Mouse (Mus musculus): ENCODE data around the gene Prss8. TPM values are rescaled to one million over a fixed set of nuclear protein-coding genes. Genes with fewer than 3 reads are reported as not detected.

Gene Prss8
- polyA plus RNA-seq, 1 experiment from 2014 or later, result 0.20 TPM

GRCm38 (mm10) chr7:127887781-127888180 lies 42.1 kb downstream of the Prss8 start:
- Histone ChIP-seq H3K4me2 (replicated peaks) (no peak overlapping the region), H3K4me3 (replicated peaks) (no peak overlapping the region), H3K4me1 (replicated peaks) (peaks cover 40% of the 10 kb centered on the region), H3K36me3 (peaks cover 84% of the 10 kb centered on the region), H3K27me3 (no peaks in the 10 kb centered on the region), H3K27ac (no peak overlapping the region), H3K9me3 (no peaks in the 10 kb centered on the region), H3K9ac (replicated peaks) (no peak overlapping the region)
- no peak for ATAC-seq
- WGBS, result 81% methylated on average over 3 of the region's 3 CpGs

- 88% methylated on average over 8 of the region's 8 CpGs for WGBS
- H3K4me3 ChIP-seq (replicated peaks), result no peak overlapping the region
- H3K27me3 ChIP-seq, result no peaks in the 10 kb centered on the region
- H3K27ac ChIP-seq, result no peak overlapping the region
- H3K4me2 ChIP-seq (replicated peaks), result no peak overlapping the region
- ATAC-seq, result no peak
- H3K9me3 ChIP-seq, result no peaks in the 10 kb centered on the region
- peaks cover 87% of the 10 kb centered on the region for H3K36me3 ChIP-seq
- H3K4me1 ChIP-seq (replicated peaks), result peaks cover 43% of the 10 kb centered on the region
- no peak overlapping the region for H3K9ac ChIP-seq (replicated peaks)
These were observed 42.7 kb downstream of the Prss8 start for GRCm38 (mm10) chr7:127887191-127887590.

- WGBS, result 92% methylated on average over 6 of the region's 6 CpGs
- peaks cover 43% of the 10 kb centered on the region for H3K4me1 ChIP-seq (replicated peaks)
- H3K27me3 ChIP-seq, result no peaks in the 10 kb centered on the region
- peaks cover 93% of the 10 kb centered on the region for H3K36me3 ChIP-seq
- H3K4me2 ChIP-seq (replicated peaks), result no peak overlapping the region
- H3K27ac ChIP-seq, result no peak overlapping the region
- no peak overlapping the region for H3K9ac ChIP-seq (replicated peaks)
- no peaks in the 10 kb centered on the region for H3K9me3 ChIP-seq
- H3K4me3 ChIP-seq (replicated peaks), result no peak overlapping the region
- ATAC-seq, result no peak
These were observed 43.4 kb downstream of the Prss8 start for GRCm38 (mm10) chr7:127886551-127886950.

GRCm38 (mm10) chr7:127885951-127886350 lies 44.0 kb downstream of the Prss8 start:
- no peaks in the 10 kb centered on the region for H3K9me3 ChIP-seq
- H3K4me1 ChIP-seq (replicated peaks), result peaks cover 43% of the 10 kb centered on the region
- no peak for ATAC-seq
- 78% methylated on average over 6 of the region's 6 CpGs for WGBS
- H3K27me3 ChIP-seq, result no peaks in the 10 kb centered on the region
- no peak overlapping the region for H3K4me3 ChIP-seq (replicated peaks)
- H3K36me3 ChIP-seq, result peaks cover 99% of the 10 kb centered on the region
- H3K4me2 ChIP-seq (replicated peaks), result no peak overlapping the region
- H3K27ac ChIP-seq, result no peak overlapping the region
- no peak overlapping the region; the same call in 1 of the 2 replicates for H3K9ac ChIP-seq (replicated peaks)

- H3K27ac ChIP-seq, result no peak overlapping the region
- H3K4me3 ChIP-seq (replicated peaks), result no peak overlapping the region
- H3K9ac ChIP-seq (replicated peaks), result no peak overlapping the region
- no peak for ATAC-seq
- no peaks in the 10 kb centered on the region for H3K9me3 ChIP-seq
- WGBS, result 91% methylated on average over 12 of the region's 12 CpGs
- H3K27me3 ChIP-seq, result no peaks in the 10 kb centered on the region
- peaks cover 75% of the 10 kb centered on the region for H3K36me3 ChIP-seq
- no peak overlapping the region for H3K4me2 ChIP-seq (replicated peaks)
- H3K4me1 ChIP-seq (replicated peaks), result peaks cover 45% of the 10 kb centered on the region
These were observed 49.5 kb downstream of the Prss8 start for GRCm38 (mm10) chr7:127880431-127880830.

GRCm38 (mm10) chr7:127879301-127879700 lies 50.6 kb downstream of the Prss8 start:
- peaks cover 64% of the 10 kb centered on the region for H3K36me3 ChIP-seq
- WGBS, result 94% methylated on average over 9 of the region's 9 CpGs
- no peaks in the 10 kb centered on the region for H3K9me3 ChIP-seq
- peaks cover 38% of the 10 kb centered on the region for H3K4me1 ChIP-seq (replicated peaks)
- H3K4me3 ChIP-seq (replicated peaks), result no peak overlapping the region
- H3K9ac ChIP-seq (replicated peaks), result no peak overlapping the region
- no peaks in the 10 kb centered on the region for H3K27me3 ChIP-seq
- H3K4me2 ChIP-seq (replicated peaks), result no peak overlapping the region
- no peak overlapping the region for H3K27ac ChIP-seq
- ATAC-seq, result no peak

GRCm38 (mm10) chr7:127876467-127877348 lies 53.2 kb downstream of the Prss8 start, which contains the start of gene Zfp668:
Zfp668 (minus strand) TSS chr7:127876828.
- Histone ChIP-seq H3K27ac (peak within 1 kb of the TSS; percentile 99), H3K36me3 (peaks cover 49% of the 10 kb centered on the region), H3K4me3 (replicated peaks) (peak within 1 kb of the TSS; percentile 98), H3K9ac (replicated peaks) (peak within 1 kb of the TSS; percentile 91), H3K4me2 (replicated peaks) (peak within 1 kb of the TSS; percentile 90), H3K27me3 (no peaks in the 10 kb centered on the region), H3K4me1 (replicated peaks) (peaks cover 39% of the 10 kb centered on the region), H3K9me3 (no peaks in the 10 kb centered on the region)
- WGBS, result under 1% methylated on average over 60 of the region's 60 CpGs
- ATAC-seq, result peak; percentile 69

- Histone ChIP-seq H3K4me2 (replicated peaks) (peak within 1 kb of the TSS; percentile 90), H3K4me3 (replicated peaks) (peak within 1 kb of the TSS; percentile 98), H3K27ac (peak within 1 kb of the TSS; percentile 99), H3K4me1 (replicated peaks) (peaks cover 39% of the 10 kb centered on the region), H3K36me3 (peaks cover 48% of the 10 kb centered on the region), H3K9ac (replicated peaks) (peak within 1 kb of the TSS; percentile 91), H3K9me3 (no peaks in the 10 kb centered on the region), H3K27me3 (no peaks in the 10 kb centered on the region)
- peak; percentile 92 for ATAC-seq
- WGBS, result under 1% methylated on average over 41 of the region's 41 CpGs
These were observed 53.9 kb downstream of the Prss8 start, which contains the start of gene Zfp646 for GRCm38 (mm10) chr7:127876041-127876466. Zfp646 (plus strand) TSS chr7:127876221.

Other genes with a start within 250 kb of the Prss8 start
- gene Bcl7c, start 221.2 kb downstream of the Prss8 start, polyA plus RNA-seq (2015; fragmentation: Nextera tagmentation; extraction: Ambion mirVana), result 39.2 and 52.2 TPM in 2 replicates
- 1.6 and 3.0 TPM in 2 replicates for gene Ctf1, start 217.4 kb downstream of the Prss8 start, polyA plus RNA-seq (2015; fragmentation: Nextera tagmentation; extraction: Ambion mirVana)
- gene Ctf2, start 197.9 kb downstream of the Prss8 start, polyA plus RNA-seq (2015; fragmentation: Nextera tagmentation; extraction: Ambion mirVana), result 0.14 and 0.17 TPM in 2 replicates
- gene Fbxl19, start 185.6 kb downstream of the Prss8 start, polyA plus RNA-seq (2015; fragmentation: Nextera tagmentation; extraction: Ambion mirVana), result 10.6 and 11.6 TPM in 2 replicates
- 5.9 and 6.1 TPM in 2 replicates for gene Orai3, start 160.3 kb downstream of the Prss8 start, polyA plus RNA-seq (2015; fragmentation: Nextera tagmentation; extraction: Ambion mirVana)
- 19.7 and 22.7 TPM in 2 replicates for gene Setd1a, start 153.4 kb downstream of the Prss8 start, polyA plus RNA-seq (2015; fragmentation: Nextera tagmentation; extraction: Ambion mirVana)
- gene Gm49388, start 144.5 kb downstream of the Prss8 start, polyA plus RNA-seq (2015; fragmentation: Nextera tagmentation; extraction: Ambion mirVana), result not detected in 2 replicates
- 8.6 and 9.2 TPM in 2 replicates for gene Hsd3b7, start 129.5 kb downstream of the Prss8 start, polyA plus RNA-seq (2015; fragmentation: Nextera tagmentation; extraction: Ambion mirVana)
- gene Stx4a, start 105.8 kb downstream of the Prss8 start, polyA plus RNA-seq (2015; fragmentation: Nextera tagmentation; extraction: Ambion mirVana), result 15.6 and 24.1 TPM in 2 replicates
- gene Stx1b, start 105.6 kb downstream of the Prss8 start, polyA plus RNA-seq (2015; fragmentation: Nextera tagmentation; extraction: Ambion mirVana), result 33.3 and 34.2 TPM in 2 replicates
- gene Zfp646, start 53.9 kb downstream of the Prss8 start, polyA plus RNA-seq (2015; fragmentation: Nextera tagmentation; extraction: Ambion mirVana), result 13.6 and 16.0 TPM in 2 replicates
- 41.9 and 45.6 TPM in 2 replicates for gene Zfp668, start 53.3 kb downstream of the Prss8 start, polyA plus RNA-seq (2015; fragmentation: Nextera tagmentation; extraction: Ambion mirVana)
- 0.53 and 1.0 TPM in 2 replicates for gene Prss53, start 39.1 kb downstream of the Prss8 start, polyA plus RNA-seq (2015; fragmentation: Nextera tagmentation; extraction: Ambion mirVana)
- gene Gm21974, start 34.6 kb downstream of the Prss8 start, polyA plus RNA-seq (2015; fragmentation: Nextera tagmentation; extraction: Ambion mirVana), result not detected in 2 replicates
- 51.9 and 54.9 TPM in 2 replicates for gene Vkorc1, start 34.5 kb downstream of the Prss8 start, polyA plus RNA-seq (2015; fragmentation: Nextera tagmentation; extraction: Ambion mirVana)
- gene Bckdk, start 26.0 kb downstream of the Prss8 start, polyA plus RNA-seq (2015; fragmentation: Nextera tagmentation; extraction: Ambion mirVana), result 74.7 and 74.8 TPM in 2 replicates
- 51.0 and 56.0 TPM in 2 replicates for gene Kat8, start 17.6 kb downstream of the Prss8 start, polyA plus RNA-seq (2015; fragmentation: Nextera tagmentation; extraction: Ambion mirVana)
- gene Prss36, start 16.6 kb upstream of the Prss8 start, polyA plus RNA-seq (2015; fragmentation: Nextera tagmentation; extraction: Ambion mirVana), result 11.8 and 12.7 TPM in 2 replicates
- 415 and 452 TPM in 2 replicates for gene Fus, start 37.4 kb upstream of the Prss8 start, polyA plus RNA-seq (2015; fragmentation: Nextera tagmentation; extraction: Ambion mirVana)
- 3.9 and 4.1 TPM in 2 replicates for gene Pycard, start 63.8 kb upstream of the Prss8 start, polyA plus RNA-seq (2015; fragmentation: Nextera tagmentation; extraction: Ambion mirVana)
- not detected in 2 replicates for gene Trim72, start 73.8 kb upstream of the Prss8 start, polyA plus RNA-seq (2015; fragmentation: Nextera tagmentation; extraction: Ambion mirVana)
- 0.58 and 0.71 TPM in 2 replicates for gene Itgam, start 132.5 kb upstream of the Prss8 start, polyA plus RNA-seq (2015; fragmentation: Nextera tagmentation; extraction: Ambion mirVana)
- not detected in 2 replicates for gene Gm49368, start 132.6 kb upstream of the Prss8 start, polyA plus RNA-seq (2015; fragmentation: Nextera tagmentation; extraction: Ambion mirVana)
- gene Itgax, start 199.4 kb upstream of the Prss8 start, polyA plus RNA-seq (2015; fragmentation: Nextera tagmentation; extraction: Ambion mirVana), result 0.07 TPM in 1 of 2 replicates, not detected in the other
- gene Itgad, start 224.3 kb upstream of the Prss8 start, polyA plus RNA-seq (2015; fragmentation: Nextera tagmentation; extraction: Ambion mirVana), result 0.05 TPM in 1 of 2 replicates, not detected in the other